Mouse (Mus musculus) cerebellum, adult 8-10 months (tissue): ENCODE data around the gene Hcn2.

ENCODE experiments used
- DNase-seq: peaks from one replicate; pipeline ENCODE4 v3.0.0; 2022

Gene Hcn2

DNA sequence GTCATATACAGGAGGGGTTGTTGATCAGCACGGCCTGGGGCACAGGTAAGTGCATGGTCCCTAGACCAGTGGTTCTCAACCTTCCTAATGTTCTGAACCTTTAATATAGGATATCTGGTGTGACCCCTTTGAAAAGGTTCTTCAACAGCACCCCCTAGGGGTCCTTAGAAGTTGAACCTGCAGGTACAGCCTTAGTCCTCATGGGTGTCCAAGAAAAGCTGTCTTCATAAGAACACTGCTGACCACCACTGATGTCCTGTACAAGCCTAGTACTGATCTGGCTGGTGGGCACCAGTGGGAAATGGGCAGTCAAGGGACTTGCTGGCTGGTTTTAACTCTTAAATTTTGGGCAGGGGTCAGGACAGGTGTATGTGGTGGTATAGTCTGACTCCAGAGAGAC, 4.4 kb upstream of the Hcn2 start:
- no peak for DNase-seq

DNA sequence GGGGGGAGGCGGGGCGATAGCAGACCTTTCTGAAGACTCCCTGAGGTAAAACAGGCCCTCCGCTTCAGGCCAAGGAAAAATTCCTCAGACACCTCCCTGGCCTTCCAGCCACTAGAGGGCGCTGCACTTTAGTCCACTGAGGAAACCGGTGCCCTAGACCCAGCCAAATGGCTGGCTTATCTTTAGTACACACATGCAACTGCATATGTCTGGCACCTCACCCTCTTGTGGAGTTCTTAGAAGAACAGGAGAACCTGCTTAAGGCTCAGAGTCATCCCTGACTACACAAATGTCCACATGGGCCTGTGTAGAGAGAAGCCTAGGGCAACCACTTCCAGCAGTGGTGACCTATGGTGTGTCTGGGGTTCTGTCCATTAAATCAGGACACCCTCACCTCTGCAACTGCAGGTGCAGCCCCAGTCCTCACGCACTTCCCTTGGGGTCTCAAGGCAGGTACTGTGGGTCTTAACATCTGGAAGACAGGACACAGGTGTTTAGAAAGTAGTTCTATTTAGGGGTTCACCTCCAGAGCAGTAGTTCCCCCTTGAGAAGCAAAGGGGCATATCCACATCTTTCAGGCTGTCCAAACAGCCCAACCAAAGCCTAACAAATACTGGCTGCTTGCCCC, 3.8 kb upstream of the Hcn2 start:
- peak; percentile 83 for DNase-seq

DNA sequence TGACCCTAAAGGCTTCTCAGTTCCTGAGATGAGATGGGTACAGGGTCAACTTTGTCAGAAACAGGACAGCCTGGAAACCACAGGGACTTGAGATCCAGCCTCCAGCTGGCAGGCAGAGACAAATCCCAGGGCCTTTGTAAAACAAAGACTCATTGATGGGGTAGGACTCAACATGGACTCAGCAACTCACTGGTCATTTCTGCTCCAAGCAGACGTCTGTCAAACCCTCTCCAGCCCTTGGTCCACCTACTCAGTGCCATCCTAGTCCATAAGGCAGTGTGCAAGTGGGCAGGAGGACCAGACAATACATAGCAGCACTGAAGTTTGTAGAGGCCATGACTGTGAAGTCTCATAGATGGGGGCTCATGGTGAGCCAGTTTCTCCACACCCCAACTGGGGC, 3.3 kb upstream of the Hcn2 start:
- DNase-seq = no peak

DNA sequence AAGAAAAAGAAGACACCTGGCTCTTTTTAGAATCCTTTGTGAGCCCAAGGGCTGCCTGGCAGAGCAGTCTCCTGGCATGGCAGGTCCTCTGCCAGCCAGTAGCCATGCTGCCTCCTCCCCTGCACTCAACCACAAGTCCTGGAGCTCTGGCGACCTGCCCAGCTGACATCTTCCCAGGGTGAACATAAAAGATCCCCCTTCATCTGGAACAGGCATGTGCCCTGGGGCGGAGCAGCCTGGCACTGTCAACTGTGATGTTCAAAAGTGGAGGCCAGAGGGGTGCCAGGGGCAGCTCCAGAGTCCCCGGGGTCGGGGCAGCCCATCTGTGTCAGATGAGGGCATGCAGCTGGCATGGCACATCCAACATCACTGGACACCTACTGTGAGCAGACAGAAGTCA, 1.4 kb upstream of the Hcn2 start:
- no peak for DNase-seq

DNA sequence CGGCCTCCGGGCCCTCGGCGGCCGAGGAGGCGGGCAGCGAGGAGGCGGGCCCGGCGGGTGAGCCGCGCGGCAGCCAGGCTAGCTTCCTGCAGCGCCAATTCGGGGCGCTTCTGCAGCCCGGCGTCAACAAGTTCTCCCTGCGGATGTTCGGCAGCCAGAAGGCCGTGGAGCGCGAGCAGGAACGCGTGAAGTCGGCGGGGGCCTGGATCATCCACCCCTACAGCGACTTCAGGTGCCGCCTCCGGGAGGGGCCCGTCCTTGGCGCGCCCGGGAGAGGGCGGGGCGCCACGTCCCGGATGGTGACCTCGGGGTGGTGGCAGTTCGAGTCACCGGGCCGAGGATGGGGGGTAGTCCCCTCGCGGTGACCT, 538 bp downstream of the Hcn2 start:
- DNase-seq = peak; percentile 71

DNA sequence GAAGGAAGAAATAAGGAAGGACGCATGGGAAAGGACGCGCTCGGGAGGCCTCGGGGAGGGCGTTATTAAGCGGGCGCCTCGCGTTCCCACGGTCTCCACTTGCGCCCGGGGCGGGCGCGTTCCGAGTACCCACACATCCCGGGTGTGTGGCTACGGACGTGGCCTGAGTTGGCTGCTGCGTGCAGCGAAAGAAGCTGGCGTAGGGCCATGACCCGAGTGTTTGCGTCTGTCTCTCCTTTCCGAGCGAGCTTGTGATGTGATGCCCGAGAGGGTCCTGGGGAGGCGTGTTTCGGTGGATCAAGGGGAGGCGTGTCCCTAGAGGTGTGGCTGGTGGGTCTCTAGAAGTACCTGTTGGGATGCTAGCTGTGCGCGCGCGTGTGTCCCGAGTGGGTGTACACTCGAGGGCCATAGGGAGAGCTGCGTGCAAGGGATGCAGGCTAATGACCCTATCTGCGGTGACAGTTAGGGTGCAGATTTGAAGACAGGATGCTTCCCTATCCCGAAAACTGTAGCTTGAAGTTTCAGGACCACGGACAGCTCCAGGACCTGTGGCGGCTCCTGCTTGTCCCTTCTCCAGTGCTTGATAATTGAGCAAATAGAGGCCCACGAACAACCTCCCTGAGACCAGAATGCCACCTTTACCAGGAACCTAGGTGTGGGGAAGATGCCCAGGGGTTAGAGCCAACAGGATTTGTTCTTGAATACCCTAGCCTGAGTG, 1.4 kb downstream of the Hcn2 start:
- DNase-seq = peak; percentile 52

DNA sequence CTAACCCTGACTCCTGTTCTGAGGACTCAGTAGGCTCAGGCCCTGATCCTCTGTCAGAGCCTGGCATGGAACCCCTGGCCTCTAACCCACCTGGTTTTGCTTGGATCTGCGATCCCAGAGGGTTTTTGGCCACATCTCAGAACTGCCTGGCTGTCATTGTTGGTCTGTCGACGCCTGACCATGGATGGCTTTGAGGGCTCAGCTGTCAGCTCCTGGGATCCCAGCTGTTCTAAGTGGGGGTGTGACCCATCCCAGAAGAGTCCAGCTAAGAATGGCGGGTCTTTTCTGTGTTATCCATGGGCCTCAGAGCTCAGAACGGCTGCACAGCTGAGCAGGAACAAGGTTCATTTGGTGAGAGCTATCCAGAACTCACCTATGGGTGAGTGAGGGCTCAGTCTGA, 4.7 kb downstream of the Hcn2 start:
- DNase-seq = no peak

DNA sequence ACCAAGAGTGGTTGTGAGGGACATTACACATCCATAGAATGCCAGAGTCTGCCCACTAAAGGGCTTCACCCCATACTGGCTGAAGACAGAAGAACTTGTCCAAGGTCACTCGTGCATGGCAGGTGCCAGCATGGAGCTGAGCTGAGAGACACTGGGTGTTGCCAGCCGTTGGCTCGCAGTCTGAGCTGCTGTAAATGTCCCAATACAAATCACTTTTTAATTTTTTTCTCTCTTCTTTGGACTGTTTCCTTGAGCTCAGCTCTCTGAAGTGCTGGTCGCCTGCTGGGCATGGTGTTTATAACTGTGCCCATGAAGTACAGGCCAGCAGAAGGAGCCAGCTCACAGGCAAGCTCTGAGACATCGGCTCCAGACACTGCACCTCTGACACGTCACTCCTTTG, 6.6 kb downstream of the Hcn2 start:
- no peak for DNase-seq

DNA sequence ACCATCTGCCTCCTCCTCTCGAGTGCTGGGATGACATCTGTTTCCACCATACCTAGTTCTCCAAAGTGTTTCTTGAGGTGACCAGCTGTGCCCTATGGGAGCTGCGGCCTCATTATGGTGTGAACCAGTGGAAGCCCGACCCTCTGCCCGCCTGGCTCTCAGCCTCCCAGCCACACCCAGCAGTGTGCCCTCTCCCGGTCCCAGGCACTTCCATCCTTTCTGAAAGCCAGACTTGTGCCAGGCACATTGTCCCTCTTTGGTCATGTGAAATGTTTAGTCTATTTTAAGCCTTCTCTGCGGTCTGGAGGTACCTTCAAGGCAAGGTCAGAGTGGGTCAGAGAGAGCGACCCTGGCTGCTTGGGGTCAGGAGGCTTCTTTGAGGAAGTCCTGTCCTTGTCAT, 7.3 kb downstream of the Hcn2 start:
- DNase-seq = no peak

DNA sequence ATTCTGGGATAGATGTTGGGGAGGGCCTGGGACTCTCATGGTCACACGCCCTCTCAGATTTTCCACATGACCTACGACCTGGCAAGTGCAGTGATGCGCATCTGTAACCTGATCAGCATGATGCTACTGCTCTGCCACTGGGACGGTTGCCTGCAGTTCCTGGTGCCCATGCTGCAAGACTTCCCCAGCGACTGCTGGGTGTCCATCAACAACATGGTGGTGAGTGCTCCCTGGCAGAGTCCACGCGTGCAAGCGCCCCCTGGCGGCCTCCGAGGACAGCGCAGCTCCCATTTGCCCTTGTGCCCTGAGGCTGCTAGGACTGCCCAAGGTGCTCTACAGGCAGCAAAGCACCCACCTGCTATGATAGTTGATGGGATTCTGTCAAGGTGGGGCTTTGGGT, 9.7 kb downstream of the Hcn2 start:
- no peak for DNase-seq

DNA sequence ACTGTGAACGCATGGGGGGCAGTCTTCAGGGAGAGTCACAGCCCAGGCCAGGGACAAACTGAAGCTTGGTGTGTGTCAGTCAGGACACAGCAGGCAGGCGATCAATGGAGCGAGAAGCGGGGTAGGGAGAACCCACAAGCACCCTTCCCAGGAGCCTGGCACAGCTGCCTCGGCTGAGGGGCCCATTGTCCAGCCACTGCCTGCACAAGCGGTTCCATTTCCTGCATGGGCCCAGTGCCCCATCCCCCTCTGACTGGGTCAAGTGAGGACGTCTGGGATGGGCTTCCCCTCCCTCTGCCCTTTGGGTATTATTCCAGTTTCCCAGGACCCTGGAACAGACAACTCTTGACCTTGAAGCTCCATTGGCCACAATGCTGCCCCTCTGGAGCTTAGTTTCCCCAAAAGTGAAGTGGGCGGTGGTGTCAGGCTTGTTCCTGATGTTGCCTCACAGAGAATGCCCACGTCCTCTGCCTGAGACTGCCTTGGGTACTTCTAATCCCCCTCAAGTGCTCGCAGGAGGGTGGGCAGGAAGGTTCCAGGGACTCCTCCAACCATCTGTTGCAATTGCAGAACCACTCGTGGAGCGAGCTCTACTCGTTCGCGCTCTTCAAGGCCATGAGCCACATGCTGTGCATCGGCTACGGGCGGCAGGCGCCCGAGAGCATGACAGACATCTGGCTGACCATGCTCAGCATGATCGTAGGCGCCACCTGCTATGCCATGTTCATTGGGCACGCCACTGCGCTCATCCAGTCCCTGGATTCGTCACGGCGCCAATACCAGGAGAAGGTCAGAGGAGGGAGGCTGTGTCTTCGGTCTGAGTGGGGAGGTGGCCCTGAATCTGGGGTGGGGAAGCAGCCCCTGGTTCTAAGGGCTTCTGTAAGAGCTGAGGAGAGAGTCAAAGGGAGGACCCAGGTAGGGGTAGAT, 12.2 kb downstream of the Hcn2 start:
- DNase-seq = no peak

DNA sequence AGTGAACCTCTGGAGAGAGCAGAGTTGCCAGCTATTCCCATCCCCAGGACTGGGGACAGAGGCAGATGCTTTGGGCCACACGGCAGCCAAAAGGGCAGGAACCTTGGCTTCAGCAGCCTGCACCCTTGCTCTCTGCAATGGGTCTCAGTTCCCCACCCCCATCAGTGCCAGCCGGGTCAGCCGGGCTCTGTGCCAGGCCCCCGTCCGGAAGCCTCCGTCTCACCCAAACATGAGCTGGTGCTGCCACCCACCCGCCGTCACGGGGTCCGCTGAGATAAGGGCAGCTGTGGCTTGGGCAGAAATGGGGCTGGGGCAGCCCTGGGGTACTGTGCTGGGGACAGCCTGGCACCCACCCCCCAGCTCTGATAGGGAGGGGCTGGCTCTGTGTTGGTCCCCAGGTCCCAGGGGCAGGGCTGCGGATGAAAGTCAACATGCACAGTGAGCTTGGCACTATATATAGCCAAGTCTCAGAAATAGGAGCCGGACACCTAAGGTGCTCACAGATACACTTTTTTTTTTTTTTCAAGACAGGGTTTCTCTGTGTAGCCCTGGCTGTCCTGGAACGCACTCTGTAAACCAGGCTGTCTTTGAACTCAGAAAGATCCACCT, 13.0 kb downstream of the Hcn2 start:
- no peak for DNase-seq

DNA sequence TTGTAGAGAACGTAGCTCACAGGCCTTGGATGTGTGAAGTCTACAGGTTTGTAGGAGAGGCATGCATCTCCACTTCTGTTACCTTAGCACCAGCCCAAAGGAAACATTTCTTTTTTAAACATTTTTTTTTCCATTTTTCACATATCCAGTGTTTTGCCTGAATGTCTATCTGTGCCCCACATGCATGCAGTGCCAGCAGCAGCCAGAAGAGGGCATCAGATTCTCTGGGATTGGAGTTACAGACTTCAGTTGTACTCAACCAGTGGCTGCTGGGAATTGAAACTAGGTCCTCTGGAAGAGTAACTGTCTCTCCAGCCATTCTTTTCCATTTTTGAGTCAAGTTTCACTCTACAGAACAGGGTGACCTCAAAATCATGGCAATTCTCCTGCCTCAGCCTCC, 16.1 kb downstream of the Hcn2 start:
- no peak for DNase-seq

DNA sequence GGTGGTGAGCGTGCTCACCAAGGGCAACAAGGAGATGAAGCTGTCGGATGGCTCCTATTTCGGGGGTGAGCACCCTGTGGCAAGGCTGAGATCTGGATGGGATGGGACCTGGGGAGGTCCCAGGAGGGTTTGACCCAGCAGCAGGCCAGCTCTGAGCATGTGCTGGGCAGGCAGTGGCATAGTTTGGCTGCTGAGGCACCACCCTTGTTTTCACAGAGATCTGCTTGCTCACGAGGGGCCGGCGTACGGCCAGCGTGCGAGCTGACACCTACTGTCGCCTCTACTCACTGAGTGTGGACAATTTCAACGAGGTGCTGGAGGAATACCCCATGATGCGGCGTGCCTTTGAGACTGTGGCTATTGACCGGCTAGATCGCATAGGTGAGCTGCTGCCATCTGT, 17.4 kb downstream of the Hcn2 start:
- no peak for DNase-seq

DNA sequence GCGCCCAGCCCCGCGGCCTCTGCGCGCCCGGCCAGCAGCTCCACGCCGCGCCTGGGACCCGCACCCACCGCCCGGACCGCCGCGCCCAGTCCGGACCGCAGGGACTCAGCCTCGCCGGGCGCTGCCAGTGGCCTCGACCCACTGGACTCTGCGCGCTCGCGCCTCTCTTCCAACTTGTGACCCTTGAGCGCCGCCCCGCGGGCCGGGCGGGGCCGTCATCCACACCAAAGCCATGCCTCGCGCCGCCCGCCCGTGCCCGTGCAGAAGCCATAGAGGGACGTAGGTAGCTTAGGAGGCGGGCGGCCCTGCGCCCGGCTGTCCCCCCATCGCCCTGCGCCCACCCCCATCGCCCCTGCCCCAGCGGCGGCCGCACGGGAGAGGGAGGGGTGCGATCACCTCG, 18.9 kb downstream of the Hcn2 start:
- DNase-seq = no peak

DNA sequence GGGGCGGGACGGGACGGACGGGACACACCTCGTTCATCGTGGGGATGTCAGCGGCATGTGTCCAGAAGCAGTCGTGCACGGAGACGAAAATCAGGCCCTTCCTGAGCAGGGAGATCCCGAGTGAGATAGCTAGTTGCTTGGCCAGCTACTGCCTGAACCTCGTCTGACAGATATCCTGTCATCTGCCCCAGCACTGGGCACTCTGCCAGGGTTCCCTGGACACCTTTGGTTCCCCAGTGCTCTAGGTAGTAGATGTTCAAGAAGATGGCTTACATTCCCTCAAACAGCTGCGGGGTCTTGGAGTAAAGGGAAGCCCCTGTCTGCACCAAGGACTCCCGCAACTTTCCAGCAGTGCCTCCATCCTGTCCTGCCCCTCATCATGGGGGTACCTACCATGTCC, 20.3 kb downstream of the Hcn2 start:
- no peak for DNase-seq

DNA sequence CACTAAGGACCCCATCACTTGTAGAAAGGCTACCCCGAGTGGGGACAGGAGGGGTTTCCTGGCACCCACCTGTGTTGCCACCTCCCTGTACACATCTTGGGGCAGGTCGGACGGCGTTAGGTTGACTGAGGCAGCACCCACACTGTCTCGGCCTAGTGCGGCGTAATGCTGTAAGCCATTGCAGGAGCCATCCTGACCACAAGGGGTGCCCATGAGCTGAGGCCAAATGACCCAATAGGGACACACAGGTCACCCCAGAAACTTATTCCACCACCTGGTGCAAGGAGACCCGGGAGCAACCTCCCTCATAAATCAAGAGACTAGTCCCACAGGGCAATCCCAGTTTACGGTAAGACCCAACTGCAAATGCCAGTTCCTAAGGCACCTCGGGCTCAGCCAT, 21.8 kb downstream of the Hcn2 start:
- no peak for DNase-seq

DNA sequence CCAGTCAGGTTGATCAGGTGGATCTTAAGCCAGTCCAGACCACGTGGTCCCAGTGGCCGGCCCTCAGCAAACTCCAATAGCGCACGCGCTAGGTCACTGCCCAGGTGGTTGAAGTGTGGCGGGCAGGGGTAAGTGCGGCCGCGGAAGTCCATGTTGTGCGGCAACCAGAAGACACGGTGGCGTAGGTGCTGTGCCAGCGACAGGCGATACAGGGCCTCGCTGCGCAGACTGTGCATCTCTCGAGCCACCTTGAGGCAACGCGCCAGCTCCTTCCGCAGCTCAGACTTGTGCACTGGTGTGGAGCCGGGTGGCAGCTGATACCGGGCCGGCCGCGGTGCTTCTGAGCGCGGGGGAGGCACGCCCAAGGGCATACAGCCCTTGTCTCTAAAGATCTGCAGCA, 22.8 kb downstream of the Hcn2 start:
- no peak for DNase-seq

DNA sequence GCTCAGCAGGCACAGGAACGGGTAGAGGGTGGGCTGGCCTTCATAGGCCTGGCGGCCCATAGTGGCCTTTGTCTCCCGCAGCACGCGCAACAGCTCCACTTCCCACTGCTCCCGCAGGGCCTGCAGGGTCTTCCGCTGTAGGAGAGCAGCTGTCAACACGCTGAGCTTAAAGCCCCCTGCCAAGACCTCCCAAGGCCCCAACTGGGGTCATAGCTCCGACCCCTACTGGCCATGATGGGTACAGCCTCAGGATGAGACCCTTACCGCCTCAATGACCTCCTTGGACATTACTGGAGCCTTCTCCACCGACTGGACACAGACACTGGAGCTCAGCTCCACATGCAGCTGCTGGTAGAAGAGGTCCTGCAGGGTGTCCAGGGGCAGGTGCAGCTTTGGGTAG, 24.4 kb downstream of the Hcn2 start:
- DNase-seq = no peak

DNA sequence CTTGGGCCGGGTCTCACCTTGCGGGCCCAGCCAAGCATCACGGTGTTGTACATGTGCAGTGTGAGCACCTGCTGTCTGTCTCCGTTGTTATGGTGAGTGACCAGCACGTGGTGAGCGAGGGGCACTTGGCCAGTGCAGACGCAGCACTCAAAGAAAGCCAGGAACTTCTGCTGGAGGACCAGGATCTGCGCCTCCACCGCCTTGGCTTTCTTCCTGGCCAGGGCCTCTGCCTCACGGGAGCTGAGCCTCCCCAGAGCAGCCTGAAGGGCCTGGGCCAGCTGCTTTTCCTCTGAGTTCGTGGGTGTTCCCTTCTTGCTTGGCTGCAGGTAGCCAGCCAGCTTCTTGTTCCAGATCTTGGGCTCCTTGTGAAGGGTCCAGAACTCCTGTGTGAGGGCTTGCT, 26.7 kb downstream of the Hcn2 start:
- no peak for DNase-seq

DNA sequence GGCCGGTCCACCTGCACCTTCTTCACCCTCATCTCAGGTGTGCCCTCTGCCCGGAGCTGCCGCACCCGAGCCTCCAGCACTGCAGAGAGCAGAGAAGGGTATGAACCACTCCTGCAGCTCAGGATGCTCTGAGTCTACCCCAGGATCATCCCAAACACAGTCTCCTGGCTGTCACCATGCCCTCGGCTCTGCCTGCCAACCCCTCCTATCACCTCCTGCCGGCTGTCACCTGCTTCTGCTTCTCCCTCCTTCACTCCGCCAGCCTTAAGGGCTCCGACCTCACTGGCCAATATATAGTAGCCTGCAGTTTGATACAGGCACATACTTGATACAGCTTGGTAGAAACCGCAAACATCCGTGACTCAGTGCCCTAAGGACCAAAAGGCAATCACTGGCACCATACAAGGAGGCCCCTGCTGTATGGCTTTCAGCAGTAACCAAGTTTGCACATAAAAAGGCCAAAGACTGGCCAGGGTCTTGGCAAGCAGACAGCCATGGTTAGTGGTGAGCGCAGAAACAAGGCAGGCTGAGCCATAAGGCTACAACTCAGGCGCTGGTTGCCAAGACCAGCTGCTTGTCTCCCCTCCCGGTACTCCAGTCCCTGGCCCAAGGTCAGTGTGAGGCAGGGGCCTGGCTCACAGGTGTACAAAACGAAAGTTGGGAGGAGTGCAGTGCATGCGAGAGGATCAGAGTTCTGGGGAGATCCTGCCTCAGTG, 27.4 kb downstream of the Hcn2 start:
- DNase-seq = peak; percentile 59

DNA sequence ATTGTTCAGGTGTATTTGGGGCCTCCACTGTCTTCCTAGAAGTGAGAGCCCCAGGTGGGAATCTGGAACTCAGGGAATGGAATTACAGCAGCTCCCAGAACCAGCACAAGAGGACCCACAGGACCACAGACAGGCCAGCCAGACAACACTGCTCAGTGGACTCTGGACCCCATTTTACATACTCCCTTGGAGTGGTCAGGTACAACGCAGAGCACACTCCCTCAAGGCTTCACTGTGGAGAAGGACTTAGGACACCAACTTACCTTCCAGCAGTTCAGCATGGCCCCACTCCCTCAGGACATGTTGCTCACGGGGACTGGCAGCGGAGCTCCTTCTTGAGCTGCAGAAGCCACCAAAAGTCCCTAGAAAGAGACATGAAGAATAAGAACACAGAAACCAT, 29.0 kb downstream of the Hcn2 start:
- no peak for DNase-seq
